Mouse (Mus musculus) urinary bladder, postnatal 4 days (tissue): ENCODE data around the gene Dexi.

Source experiments
- DNase-seq, 2 experiments: peaks; one replicate each; pipeline ENCODE4 v3.0.0; 2021 to 2022; ENCODE audit warnings: low spot score in 2 of 2

Gene Dexi

GRCm38 (mm10) chr16:10540763-10541597 lies 1.9 kb downstream of the Dexi start:
- DNase-seq = no peak

GRCm38 (mm10) chr16:10536961-10537360 lies 5.9 kb downstream of the Dexi start:
- DNase-seq = no peak

GRCm38 (mm10) chr16:10536323-10536722 lies 6.5 kb downstream of the Dexi start:
- no peak for DNase-seq

GRCm38 (mm10) chr16:10534567-10534966 lies 8.3 kb downstream of the Dexi start:
- peak in 1 of 2 experiments; percentile 31 for DNase-seq

GRCm38 (mm10) chr16:10533781-10534180 lies 9.1 kb downstream of the Dexi start:
- no peak for DNase-seq

GRCm38 (mm10) chr16:10530179-10530578 lies 12.7 kb downstream of the Dexi start:
- no peak for DNase-seq

GRCm38 (mm10) chr16:10528382-10528781 lies 14.5 kb downstream of the Dexi start:
- no peak for DNase-seq

GRCm38 (mm10) chr16:10527046-10527644 lies 15.7 kb downstream of the Dexi start:
- no peak for DNase-seq

GRCm38 (mm10) chr16:10525610-10525980 lies 17.3 kb downstream of the Dexi start:
- no peak for DNase-seq

GRCm38 (mm10) chr16:10524866-10525609 lies 17.8 kb downstream of the Dexi start:
- DNase-seq = no peak

GRCm38 (mm10) chr16:10523650-10524049 lies 19.2 kb downstream of the Dexi start:
- DNase-seq = no peak

GRCm38 (mm10) chr16:10522811-10523210 lies 20.0 kb downstream of the Dexi start:
- peak; percentile 45 to 76 for DNase-seq

- peak; percentile 64 to 80 for DNase-seq
Measured at GRCm38 (mm10) chr16:10520908-10521614, 21.8 kb downstream of the Dexi start.

GRCm38 (mm10) chr16:10518030-10518429 lies 24.8 kb downstream of the Dexi start:
- no peak for DNase-seq

GRCm38 (mm10) chr16:10515953-10516572 lies 26.8 kb downstream of the Dexi start:
- DNase-seq = no peak

- no peak for DNase-seq
Measured at GRCm38 (mm10) chr16:10511134-10511520, 31.7 kb downstream of the Dexi start.

GRCm38 (mm10) chr16:10510477-10511133 lies 32.2 kb downstream of the Dexi start:
- DNase-seq = no peak

- no peak for DNase-seq
Measured at GRCm38 (mm10) chr16:10508691-10509090, 34.2 kb downstream of the Dexi start.

- DNase-seq = no peak
Measured at GRCm38 (mm10) chr16:10507445-10507844, 35.4 kb downstream of the Dexi start.

GRCm38 (mm10) chr16:10503058-10503457 lies 39.8 kb downstream of the Dexi start:
- no peak for DNase-seq

- peak in 1 of 2 experiments; percentile 71 for DNase-seq
Measured at GRCm38 (mm10) chr16:10501865-10502264, 41.0 kb downstream of the Dexi start.
